Mouse (Mus musculus) spleen, adult 2 months (tissue): Measurements from ENCODE around the gene Tmem116.

ENCODE experiments used
- CTCF ChIP-seq: fragments of 200-500 bp; IDR thresholded peaks from 2 replicates; pipeline ENCODE4 v1.5.1; 2011; ENCODE audit warnings: mild to moderate bottlenecking, inconsistent platforms; ENCODE audit not compliant: insufficient read depth, insufficient read length, insufficient replicate concordance; ENCODE audit errors: extremely low read depth
- POLR2A ChIP-seq: fragments of 200-500 bp; IDR thresholded peaks from 2 replicates; pipeline ENCODE4 v1.6.1; 2011; ENCODE audit warnings: low read depth, low read length, inconsistent platforms

DNA sequence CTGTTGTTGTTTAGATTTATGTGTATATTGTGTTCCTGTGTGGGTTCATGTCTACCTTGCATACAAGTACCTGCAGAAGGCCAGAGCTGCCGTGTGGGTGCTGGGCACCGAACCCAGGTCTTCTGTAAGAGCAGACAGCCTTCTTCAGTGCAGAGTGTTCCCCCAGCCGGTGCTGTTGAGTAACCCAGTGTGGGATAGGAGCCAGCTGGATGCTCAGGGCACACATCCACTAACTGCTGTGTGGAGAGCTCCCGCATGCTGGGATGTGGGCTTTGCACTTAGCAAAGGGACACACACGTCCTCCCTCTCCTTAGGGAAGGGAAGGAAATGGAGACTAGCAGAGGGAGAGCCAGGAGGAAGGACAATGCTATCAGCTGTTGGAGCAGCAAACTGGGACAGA is 13.6 kb upstream of the Tmem116 start:
- TF ChIP-seq POLR2A (no peak), CTCF (no peak)
